Mouse (Mus musculus): Measurements from ENCODE around the gene Lrp5. TPM values are rescaled to one million over a fixed set of nuclear protein-coding genes. Genes with fewer than 3 reads are reported as not detected.

Gene Lrp5
- polyA plus RNA-seq, 1 experiment from 2014 or later = 5.6 TPM

DNA sequence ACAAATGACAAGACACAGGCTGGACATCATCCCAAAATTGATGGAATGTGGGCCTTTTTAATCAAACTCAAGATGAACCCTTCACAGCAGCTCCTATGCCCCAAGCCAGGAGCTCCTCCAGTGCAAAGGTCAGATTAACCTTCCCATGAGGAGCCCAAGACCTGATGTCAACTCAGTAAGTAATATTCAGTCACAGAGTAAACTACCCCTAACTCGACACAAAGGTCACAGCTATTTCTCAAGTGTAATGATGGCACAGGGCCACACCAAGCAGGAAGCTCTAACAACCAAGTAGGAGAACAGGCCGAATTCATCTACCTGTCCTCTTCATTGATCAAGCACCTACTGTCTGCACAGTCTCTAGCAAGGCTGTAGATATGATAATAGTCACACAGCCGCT, 35.9 kb downstream of the Lrp5 start:
- Histone ChIP-seq H3K27me3 (replicated peaks; ENCODE audit: low read depth, poor library complexity, severe bottlenecking) (no peaks in the 10 kb centered on the region), H3K4me1 (peaks cover 11% of the 10 kb centered on the region; the same call in 1 of the 2 replicates), H3K36me3 (replicated peaks) (peaks cover 97% of the 10 kb centered on the region), H3K9me3 (peaks cover 8% of the 10 kb centered on the region; the same call in 1 of the 2 replicates), H3K4me3 (no peak overlapping the region), H3K27ac (replicated peaks) (no peak overlapping the region)
- DNase-seq (ENCODE audit: low spot score) = no peak
- 93% methylated on average over 3 of the region's 3 CpGs for WGBS

DNA sequence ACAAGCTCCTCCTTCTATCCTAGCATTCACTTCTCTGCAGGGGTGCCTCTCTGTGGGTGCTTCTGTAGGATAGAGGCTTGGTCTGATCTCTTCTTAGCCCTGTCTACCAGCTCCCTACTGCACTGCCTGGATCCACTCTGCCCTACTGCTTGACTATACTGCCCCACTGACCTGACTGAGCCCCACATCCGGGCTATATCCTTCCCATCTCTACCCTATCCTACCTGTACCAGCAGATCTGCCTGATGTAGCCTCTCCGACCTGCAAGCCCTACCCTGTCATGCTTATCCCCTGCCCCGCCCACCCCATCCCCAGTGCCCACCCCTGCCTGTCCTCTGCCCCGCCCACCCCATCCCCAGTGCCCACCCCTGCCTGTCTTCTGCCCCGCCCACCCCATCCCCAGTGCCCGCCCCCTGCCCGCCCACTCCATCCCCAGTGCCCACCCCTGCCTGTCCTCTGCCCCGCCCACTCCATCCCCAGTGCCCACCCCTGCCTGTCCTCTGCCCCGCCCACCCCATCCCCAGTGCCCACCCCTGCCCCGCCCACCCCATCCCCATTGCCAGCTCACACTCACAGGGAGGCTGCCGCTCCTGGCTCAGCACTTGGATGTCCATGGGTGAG, 37.4 kb downstream of the Lrp5 start:
- peaks cover 98% of the 10 kb centered on the region for H3K36me3 ChIP-seq (replicated peaks)
- H3K27me3 ChIP-seq (replicated peaks; ENCODE audit: low read depth, poor library complexity, severe bottlenecking) = no peaks in the 10 kb centered on the region
- H3K4me3 ChIP-seq = no peak overlapping the region
- H3K27ac ChIP-seq (replicated peaks) = no peak overlapping the region
- H3K9me3 ChIP-seq = peaks cover 8% of the 10 kb centered on the region; the same call in 1 of the 2 replicates
- no peak for DNase-seq (ENCODE audit: low spot score)
- H3K4me1 ChIP-seq = peaks cover 19% of the 10 kb centered on the region
- 46% methylated on average over 9 of the region's 11 CpGs for WGBS

GRCm38 (mm10) chr19:3647999-3648398, 38.4 kb downstream of the Lrp5 start:
- Histone ChIP-seq H3K36me3 (replicated peaks) (peaks cover 98% of the 10 kb centered on the region), H3K9me3 (peaks cover 8% of the 10 kb centered on the region; the same call in 1 of the 2 replicates), H3K4me3 (no peak overlapping the region), H3K4me1 (peaks cover 28% of the 10 kb centered on the region), H3K27ac (replicated peaks) (0 out of 2 replicates have a peak overlapping the region, but pooled peaks have one; percentile 30), H3K27me3 (replicated peaks; ENCODE audit: low read depth, poor library complexity, severe bottlenecking) (no peaks in the 10 kb centered on the region)
- WGBS = 93% methylated on average over 3 of the region's 3 CpGs
- no peak for DNase-seq (ENCODE audit: low spot score)

DNA sequence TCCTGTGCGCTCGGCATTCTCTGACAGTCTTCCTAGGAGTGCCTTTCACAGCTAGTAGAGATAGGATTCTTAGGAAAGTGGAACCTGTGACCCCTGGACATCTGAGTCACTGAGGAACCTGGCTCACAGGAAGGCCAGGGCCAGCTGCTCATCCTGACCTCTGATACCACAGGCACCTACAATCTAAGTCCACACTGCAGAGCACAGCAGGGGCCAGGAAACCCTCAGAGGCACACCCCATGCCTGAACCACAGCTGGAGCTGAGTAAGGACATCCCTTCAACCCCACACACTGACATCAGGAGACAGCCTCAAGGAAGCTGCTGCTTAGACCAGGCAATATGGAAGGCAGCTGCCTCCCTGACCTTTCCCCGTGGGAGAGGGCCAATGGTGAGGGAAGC, 40.6 kb downstream of the Lrp5 start:
- H3K9me3 ChIP-seq = no peaks in the 10 kb centered on the region
- H3K4me3 ChIP-seq = no peak overlapping the region
- no peaks in the 10 kb centered on the region for H3K27me3 ChIP-seq (replicated peaks; ENCODE audit: low read depth, poor library complexity, severe bottlenecking)
- no peak overlapping the region; the same call in 1 of the 2 replicates for H3K27ac ChIP-seq (replicated peaks)
- DNase-seq (ENCODE audit: low spot score) = no peak
- H3K36me3 ChIP-seq (replicated peaks) = peaks cover 94% of the 10 kb centered on the region
- 83% methylated on average over 3 of the region's 3 CpGs for WGBS
- peaks cover 50% of the 10 kb centered on the region for H3K4me1 ChIP-seq

- H3K36me3 ChIP-seq (replicated peaks) = peaks cover 94% of the 10 kb centered on the region
- H3K4me3 ChIP-seq = no peak overlapping the region
- H3K27me3 ChIP-seq (replicated peaks; ENCODE audit: low read depth, poor library complexity, severe bottlenecking) = no peaks in the 10 kb centered on the region
- WGBS = 86% methylated on average over 4 of the region's 4 CpGs
- peaks cover 55% of the 10 kb centered on the region for H3K4me1 ChIP-seq
- H3K9me3 ChIP-seq = no peaks in the 10 kb centered on the region
- no peak for DNase-seq (ENCODE audit: low spot score)
- H3K27ac ChIP-seq (replicated peaks) = no peak overlapping the region
Observed at GRCm38 (mm10) chr19:3645318-3645717, 41.0 kb downstream of the Lrp5 start.

GRCm38 (mm10) chr19:3639561-3639960, 46.8 kb downstream of the Lrp5 start:
- no peak overlapping the region for H3K4me3 ChIP-seq
- no peak for DNase-seq (ENCODE audit: low spot score)
- peaks cover 87% of the 10 kb centered on the region for H3K36me3 ChIP-seq (replicated peaks)
- H3K4me1 ChIP-seq = peaks cover 83% of the 10 kb centered on the region
- H3K27me3 ChIP-seq (replicated peaks; ENCODE audit: low read depth, poor library complexity, severe bottlenecking) = no peaks in the 10 kb centered on the region
- H3K9me3 ChIP-seq = no peaks in the 10 kb centered on the region
- WGBS = 91% methylated on average over 7 of the region's 7 CpGs
- H3K27ac ChIP-seq (replicated peaks) = peak overlapping the region; percentile 91

GRCm38 (mm10) chr19:3638698-3639097, 47.7 kb downstream of the Lrp5 start:
- WGBS = 64% methylated on average over 8 of the region's 8 CpGs
- no peaks in the 10 kb centered on the region for H3K27me3 ChIP-seq (replicated peaks; ENCODE audit: low read depth, poor library complexity, severe bottlenecking)
- peak overlapping the region; percentile 75 for H3K27ac ChIP-seq (replicated peaks)
- peaks cover 80% of the 10 kb centered on the region for H3K36me3 ChIP-seq (replicated peaks)
- H3K4me3 ChIP-seq = no peak overlapping the region
- no peaks in the 10 kb centered on the region for H3K9me3 ChIP-seq
- DNase-seq (ENCODE audit: low spot score) = no peak
- H3K4me1 ChIP-seq = peaks cover 75% of the 10 kb centered on the region

DNA sequence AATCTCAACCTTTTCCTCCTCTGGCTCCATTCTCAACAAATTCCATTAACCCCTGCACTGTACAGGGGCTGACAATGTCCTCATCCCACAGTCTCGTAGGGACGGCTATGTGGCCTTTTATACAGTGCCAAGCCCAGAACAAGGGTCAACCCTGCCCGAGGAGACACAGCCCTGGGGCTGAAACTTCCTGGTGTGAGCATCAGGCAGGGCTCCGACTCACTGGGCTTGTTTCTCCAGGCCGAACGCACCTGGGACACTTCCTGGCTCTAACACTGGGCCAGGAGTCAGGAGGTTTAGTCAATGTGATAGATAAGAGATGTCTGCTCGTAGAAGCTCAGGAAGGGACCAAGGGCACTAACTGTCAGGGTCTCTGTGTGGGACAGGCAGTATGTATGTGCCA, 54.3 kb downstream of the Lrp5 start:
- Histone ChIP-seq H3K27ac (replicated peaks) (no peak overlapping the region), H3K4me1 (peaks cover 20% of the 10 kb centered on the region), H3K36me3 (replicated peaks) (peaks cover 88% of the 10 kb centered on the region), H3K4me3 (no peak overlapping the region), H3K9me3 (no peaks in the 10 kb centered on the region), H3K27me3 (replicated peaks; ENCODE audit: low read depth, poor library complexity, severe bottlenecking) (no peaks in the 10 kb centered on the region)
- 80% methylated on average over 7 of the region's 7 CpGs for WGBS
- no peak for DNase-seq (ENCODE audit: low spot score)

DNA sequence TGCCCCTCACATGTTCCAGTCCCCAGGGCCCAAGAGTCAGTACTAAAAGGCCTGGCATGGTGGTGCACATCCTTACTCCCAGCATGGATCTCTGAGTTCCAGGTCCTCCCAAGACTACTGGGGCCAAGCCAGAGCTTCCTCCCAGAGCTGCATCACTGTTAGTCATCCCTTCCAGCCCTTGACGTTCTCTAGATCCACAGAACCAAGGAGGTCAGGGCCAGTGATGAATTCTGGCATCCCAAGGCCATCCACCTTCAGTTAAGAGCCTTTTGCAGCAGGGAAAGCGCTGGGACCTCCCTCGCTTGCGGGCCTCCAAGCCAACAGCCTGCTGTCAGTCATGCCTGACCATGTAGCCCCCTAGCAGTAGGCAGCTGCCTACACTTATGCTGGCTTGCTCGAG, 54.9 kb downstream of the Lrp5 start:
- no peaks in the 10 kb centered on the region for H3K27me3 ChIP-seq (replicated peaks; ENCODE audit: low read depth, poor library complexity, severe bottlenecking)
- 85% methylated on average over 5 of the region's 5 CpGs for WGBS
- H3K27ac ChIP-seq (replicated peaks) = no peak overlapping the region
- DNase-seq (ENCODE audit: low spot score) = no peak
- no peaks in the 10 kb centered on the region for H3K9me3 ChIP-seq
- no peak overlapping the region for H3K4me3 ChIP-seq
- H3K36me3 ChIP-seq (replicated peaks) = peaks cover 88% of the 10 kb centered on the region
- H3K4me1 ChIP-seq = peaks cover 14% of the 10 kb centered on the region

- H3K4me1 ChIP-seq = peaks cover 11% of the 10 kb centered on the region
- H3K27me3 ChIP-seq (replicated peaks; ENCODE audit: low read depth, poor library complexity, severe bottlenecking) = no peaks in the 10 kb centered on the region
- no peaks in the 10 kb centered on the region for H3K9me3 ChIP-seq
- 57% methylated on average over 5 of the region's 5 CpGs for WGBS
- no peak overlapping the region for H3K27ac ChIP-seq (replicated peaks)
- DNase-seq (ENCODE audit: low spot score) = no peak
- peaks cover 91% of the 10 kb centered on the region for H3K36me3 ChIP-seq (replicated peaks)
- no peak overlapping the region for H3K4me3 ChIP-seq
Observed at GRCm38 (mm10) chr19:3630486-3630885, 55.9 kb downstream of the Lrp5 start.

- H3K4me1 ChIP-seq = peaks cover 11% of the 10 kb centered on the region
- no peak for DNase-seq (ENCODE audit: low spot score)
- no peaks in the 10 kb centered on the region for H3K9me3 ChIP-seq
- H3K27ac ChIP-seq (replicated peaks) = no peak overlapping the region
- H3K36me3 ChIP-seq (replicated peaks) = peaks cover 91% of the 10 kb centered on the region
- 95% methylated on average over 20 of the region's 20 CpGs for WGBS
- no peaks in the 10 kb centered on the region for H3K27me3 ChIP-seq (replicated peaks; ENCODE audit: low read depth, poor library complexity, severe bottlenecking)
- H3K4me3 ChIP-seq = no peak overlapping the region
Observed at GRCm38 (mm10) chr19:3630027-3630426, 56.3 kb downstream of the Lrp5 start.

DNA sequence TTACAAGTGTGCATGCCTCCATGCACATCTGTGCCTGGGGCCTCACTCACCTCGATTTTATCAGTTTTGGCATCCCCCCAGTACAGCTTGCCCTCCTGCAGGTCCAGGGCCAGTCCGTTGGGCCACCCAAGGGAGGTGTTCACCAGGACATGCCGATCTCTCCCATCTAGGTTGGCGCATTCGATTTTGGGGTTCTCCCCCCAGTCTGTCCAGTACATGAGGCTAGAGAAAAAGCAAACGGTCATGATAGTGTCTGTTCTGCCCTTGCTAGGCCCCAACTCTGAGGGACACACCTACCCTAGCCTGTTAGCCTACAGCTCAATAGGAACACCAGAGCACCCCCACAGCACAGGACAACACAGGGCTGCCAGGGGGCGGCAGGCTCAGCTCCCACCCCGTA, 58.1 kb downstream of the Lrp5 start:
- WGBS = 92% methylated on average over 8 of the region's 8 CpGs
- no peak overlapping the region for H3K27ac ChIP-seq (replicated peaks)
- no peaks in the 10 kb centered on the region for H3K27me3 ChIP-seq (replicated peaks; ENCODE audit: low read depth, poor library complexity, severe bottlenecking)
- H3K9me3 ChIP-seq = no peaks in the 10 kb centered on the region
- no peak for DNase-seq (ENCODE audit: low spot score)
- H3K4me1 ChIP-seq = peaks cover 11% of the 10 kb centered on the region
- H3K4me3 ChIP-seq = no peak overlapping the region
- peaks cover 100% of the 10 kb centered on the region for H3K36me3 ChIP-seq (replicated peaks)

GRCm38 (mm10) chr19:3625111-3625510, 61.3 kb downstream of the Lrp5 start:
- WGBS = 90% methylated on average over 7 of the region's 7 CpGs
- no peaks in the 10 kb centered on the region for H3K4me1 ChIP-seq
- no peak for DNase-seq (ENCODE audit: low spot score)
- H3K27ac ChIP-seq (replicated peaks) = no peak overlapping the region
- H3K4me3 ChIP-seq = no peak overlapping the region
- H3K27me3 ChIP-seq (replicated peaks; ENCODE audit: low read depth, poor library complexity, severe bottlenecking) = no peaks in the 10 kb centered on the region
- peaks cover 100% of the 10 kb centered on the region for H3K36me3 ChIP-seq (replicated peaks)
- peaks cover under 1% of the 10 kb centered on the region; the same call in 1 of the 2 replicates for H3K9me3 ChIP-seq

All from embryonic facial prominence, embryonic 10.5 days (tissue).